Mouse (Mus musculus) macrophage (primary cell): ENCODE results near the gene Kcna2. TPM values are rescaled to one million over a fixed set of nuclear protein-coding genes. Genes with fewer than 3 reads are reported as not detected.

Experiments
- H3K27ac ChIP-seq: fragments of 350-480 bp; formaldehyde crosslinking; 2 replicates; pipeline ENCODE4 v1.9.0; 2021
- H3K36me3 ChIP-seq: fragments of 350-480 bp; formaldehyde crosslinking; 2 replicates; pipeline ENCODE4 v1.9.0; 2021; ENCODE audit errors: inconsistent target
- H3K4me3 ChIP-seq: fragments of 350-480 bp; formaldehyde crosslinking; 2 replicates; pipeline ENCODE4 v1.9.0; 2021; ENCODE audit errors: inconsistent target
- H3K79me2 ChIP-seq: fragments of 350-480 bp; formaldehyde crosslinking; 2 replicates; pipeline ENCODE4 v1.9.0; 2021; ENCODE audit errors: inconsistent target
- WGBS: methylation state at CpG from one replicate; pipeline ENCODE4 v1.1.7; 2026; ENCODE audit warnings: inconsistent platforms; ENCODE audit not compliant: missing documents; 5-methylcytosine and 5-hydroxymethylcytosine counted together
- polyA plus RNA-seq: library from polyadenylated mRNA; stranded (reverse); fragments of 250-400 nt; gene quantifications from 3 replicates; pipeline ENCODE4 v1.2.4, GENCODE M21; 2018; ENCODE audit warnings: inconsistent platforms
- total RNA-seq, 78 experiments: library from RNA; depleted of rRNA; stranded (reverse); fragments of 250-400 nt; gene quantifications; 1 replicate in 9 of 78; 2 replicates in 24 of 78; 3 replicates in 43 of 78; 4 replicates in 2 of 78; pipeline ENCODE4 v1.2.4; 2018; ENCODE audit warnings: inconsistent platforms in 56 of 78

Kcna2 gene
- total RNA-seq (2018; cell fraction: chromatin; rRNA removed) = under 1 TPM in 14 of 26 experiments, not detected in 12; 0.06 to 0.34 (median 0.14) TPM
- under 1 TPM; 0.04 to 0.34 (median 0.11) TPM for total RNA-seq (2018; cell fraction: cytosol; rRNA removed)
- under 1 TPM in 22 of 26 experiments, not detected in 4; 0.05 to 0.56 (median 0.15) TPM for total RNA-seq (2018; cell fraction: nucleus; rRNA removed)
- polyA plus RNA-seq = 0.02 to 0.29 TPM (median 0.07 TPM) in 3 replicates

- H3K79me2 ChIP-seq = no peaks in the 10 kb centered on the region
- no peak within 1 kb of the TSS for H3K4me3 ChIP-seq
- no peaks in the 10 kb centered on the region for H3K36me3 ChIP-seq
- 10% methylated on average over 16 of the region's 16 CpGs for WGBS
- no peak within 1 kb of the TSS for H3K27ac ChIP-seq
Observed at GRCm38 (mm10) chr3:107100811-107101455, at the start of gene Kcna2. Kcna2 (plus strand) TSS chr3:107101146.

GRCm38 (mm10) chr3:107061468-107061867, 39.5 kb upstream of the Kcna2 start:
- no peak overlapping the region for H3K27ac ChIP-seq
- H3K36me3 ChIP-seq = no peaks in the 10 kb centered on the region
- no peak overlapping the region for H3K4me3 ChIP-seq
- H3K79me2 ChIP-seq = no peaks in the 10 kb centered on the region
- 100% methylated on average over 1 of the region's 1 CpGs for WGBS

GRCm38 (mm10) chr3:107062771-107063170, 38.2 kb upstream of the Kcna2 start:
- Histone ChIP-seq H3K79me2 (no peaks in the 10 kb centered on the region), H3K4me3 (no peak overlapping the region), H3K27ac (no peak overlapping the region), H3K36me3 (no peaks in the 10 kb centered on the region)
- WGBS = 0% methylated on average over 1 of the region's 1 CpGs

GRCm38 (mm10) chr3:107065510-107066095, 35.3 kb upstream of the Kcna2 start:
- Histone ChIP-seq H3K27ac (no peak overlapping the region), H3K79me2 (no peaks in the 10 kb centered on the region)

GRCm38 (mm10) chr3:107066165-107066850, 34.6 kb upstream of the Kcna2 start:
- Histone ChIP-seq H3K4me3 (no peak overlapping the region), H3K36me3 (no peaks in the 10 kb centered on the region), H3K27ac (no peak overlapping the region), H3K79me2 (no peaks in the 10 kb centered on the region)
- 95% methylated on average over 7 of the region's 7 CpGs for WGBS

More at GRCm38 (mm10) chr3:107065510-107066095, 35.3 kb upstream of the Kcna2 start:
- Histone ChIP-seq H3K4me3 (no peak overlapping the region), H3K36me3 (no peaks in the 10 kb centered on the region)
- WGBS = 85% methylated on average over 6 of the region's 6 CpGs

GRCm38 (mm10) chr3:107067245-107067644, 33.7 kb upstream of the Kcna2 start:
- Histone ChIP-seq H3K4me3 (no peak overlapping the region), H3K27ac (no peak overlapping the region), H3K36me3 (no peaks in the 10 kb centered on the region), H3K79me2 (no peaks in the 10 kb centered on the region)
- 17% methylated on average over 5 of the region's 6 CpGs for WGBS

GRCm38 (mm10) chr3:107073863-107074262, 27.1 kb upstream of the Kcna2 start:
- Histone ChIP-seq H3K36me3 (no peaks in the 10 kb centered on the region), H3K27ac (no peak overlapping the region), H3K79me2 (no peaks in the 10 kb centered on the region), H3K4me3 (no peak overlapping the region)
- WGBS = 61% methylated on average over 2 of the region's 2 CpGs

- H3K36me3 ChIP-seq = no peaks in the 10 kb centered on the region
- no peak overlapping the region for H3K4me3 ChIP-seq
- no peak overlapping the region for H3K27ac ChIP-seq
- 82% methylated on average over 1 of the region's 1 CpGs for WGBS
- H3K79me2 ChIP-seq = no peaks in the 10 kb centered on the region
Observed at GRCm38 (mm10) chr3:107075705-107076104, 25.2 kb upstream of the Kcna2 start.

GRCm38 (mm10) chr3:107076658-107077057, 24.3 kb upstream of the Kcna2 start:
- H3K36me3 ChIP-seq = no peaks in the 10 kb centered on the region
- 58% methylated on average over 3 of the region's 3 CpGs for WGBS
- no peak overlapping the region for H3K27ac ChIP-seq
- no peak overlapping the region for H3K4me3 ChIP-seq
- H3K79me2 ChIP-seq = no peaks in the 10 kb centered on the region

- WGBS = 100% methylated on average over 2 of the region's 2 CpGs
- Histone ChIP-seq H3K27ac (no peak overlapping the region), H3K4me3 (no peak overlapping the region), H3K79me2 (no peaks in the 10 kb centered on the region), H3K36me3 (no peaks in the 10 kb centered on the region)
Observed at GRCm38 (mm10) chr3:107077101-107077500, 23.8 kb upstream of the Kcna2 start.

- Histone ChIP-seq H3K79me2 (no peaks in the 10 kb centered on the region), H3K36me3 (no peaks in the 10 kb centered on the region), H3K27ac (no peak overlapping the region), H3K4me3 (no peak overlapping the region)
- WGBS = 38% methylated on average over 3 of the region's 3 CpGs
Observed at GRCm38 (mm10) chr3:107080803-107081202, 20.1 kb upstream of the Kcna2 start.

GRCm38 (mm10) chr3:107081227-107081626, 19.7 kb upstream of the Kcna2 start:
- WGBS = 33% methylated on average over 3 of the region's 3 CpGs
- H3K36me3 ChIP-seq = no peaks in the 10 kb centered on the region
- no peak overlapping the region for H3K27ac ChIP-seq
- H3K4me3 ChIP-seq = no peak overlapping the region
- H3K79me2 ChIP-seq = no peaks in the 10 kb centered on the region

GRCm38 (mm10) chr3:107084586-107084985, 16.4 kb upstream of the Kcna2 start:
- no peak overlapping the region for H3K4me3 ChIP-seq
- H3K79me2 ChIP-seq = no peaks in the 10 kb centered on the region
- H3K36me3 ChIP-seq = no peaks in the 10 kb centered on the region
- no peak overlapping the region for H3K27ac ChIP-seq
- 42% methylated on average over 3 of the region's 3 CpGs for WGBS

- 41% methylated on average over 4 of the region's 4 CpGs for WGBS
- H3K27ac ChIP-seq = no peak overlapping the region
- H3K79me2 ChIP-seq = no peaks in the 10 kb centered on the region
- H3K36me3 ChIP-seq = no peaks in the 10 kb centered on the region
- no peak overlapping the region for H3K4me3 ChIP-seq
Observed at GRCm38 (mm10) chr3:107087410-107087809, 13.5 kb upstream of the Kcna2 start.

- no peaks in the 10 kb centered on the region for H3K36me3 ChIP-seq
- 100% methylated on average over 3 of the region's 3 CpGs for WGBS
- H3K79me2 ChIP-seq = no peaks in the 10 kb centered on the region
- no peak overlapping the region for H3K4me3 ChIP-seq
- no peak overlapping the region for H3K27ac ChIP-seq
Observed at GRCm38 (mm10) chr3:107088820-107089219, 12.1 kb upstream of the Kcna2 start.
